Mouse (Mus musculus): ENCODE results near the gene Psg29. TPM values are rescaled to one million over a fixed set of nuclear protein-coding genes. Genes with fewer than 3 reads are reported as not detected.
A peak's percentile ranks its signal among the peaks of the same experiment; 100 is the strongest.

The Psg29 gene
- total RNA-seq (2021) (not detected), polyA plus RNA-seq (2012; rRNA removed) (not detected in 2 replicates)
- long read RNA-seq: 0 reads

DNA sequence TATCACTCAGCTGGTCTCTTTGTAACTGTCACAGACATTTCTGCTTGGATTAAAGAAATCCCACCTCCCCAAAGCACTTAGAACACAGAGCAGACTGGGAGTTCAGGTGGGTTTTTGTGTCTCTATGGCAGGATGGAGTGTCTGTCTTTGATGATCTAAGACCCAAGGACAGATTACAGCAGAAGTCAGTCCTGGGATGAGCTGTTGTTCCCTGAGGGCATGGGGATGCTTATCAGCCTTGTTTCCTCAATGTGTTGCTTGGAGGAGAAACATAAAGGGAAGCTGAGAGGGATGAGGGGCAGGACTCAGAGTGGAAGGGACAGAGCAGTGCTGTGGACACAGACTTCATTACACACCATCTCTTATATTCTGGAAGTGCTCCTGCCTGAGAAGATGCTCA, at the start of gene Psg29:
Gene Psg29, plus strand, starts transcription at position 301 of the 400 bp plus-strand sequence.
- intact Hi-C loops (cut with DNase I): no loop called here
- Histone ChIP-seq H3K9ac (ENCODE audit: low read depth, low read length) (no peak within 1 kb of the TSS), H3K36me3 (ENCODE audit: control insufficient read depth, insufficient read depth, low read length) (no peaks in the 10 kb centered on the region), H3K4me1 (ENCODE audit: control insufficient read depth, insufficient read depth, low read length) (no peaks in the 10 kb centered on the region), H3K4me3 (no peak within 1 kb of the TSS), H3K27me3 (ENCODE audit: control insufficient read depth, insufficient read depth, low read length) (no peaks in the 10 kb centered on the region), H3K27ac (no peak within 1 kb of the TSS), H3K79me2 (replicated peaks; ENCODE audit: control insufficient read depth, insufficient read depth, low read length) (no peaks in the 10 kb centered on the region)
- no peak for DNase-seq
- TF ChIP-seq EP300 (IDR thresholded peaks at IDR 0.05; ENCODE audit: insufficient read depth, low read depth, low read length): no peak
- no peak for TF ChIP-seq CTCF (IDR thresholded peaks at IDR 0.05)
- TF ChIP-seq POLR2A (IDR thresholded peaks at IDR 0.05; ENCODE audit: insufficient read depth, low read depth, low read length): no peak

DNA sequence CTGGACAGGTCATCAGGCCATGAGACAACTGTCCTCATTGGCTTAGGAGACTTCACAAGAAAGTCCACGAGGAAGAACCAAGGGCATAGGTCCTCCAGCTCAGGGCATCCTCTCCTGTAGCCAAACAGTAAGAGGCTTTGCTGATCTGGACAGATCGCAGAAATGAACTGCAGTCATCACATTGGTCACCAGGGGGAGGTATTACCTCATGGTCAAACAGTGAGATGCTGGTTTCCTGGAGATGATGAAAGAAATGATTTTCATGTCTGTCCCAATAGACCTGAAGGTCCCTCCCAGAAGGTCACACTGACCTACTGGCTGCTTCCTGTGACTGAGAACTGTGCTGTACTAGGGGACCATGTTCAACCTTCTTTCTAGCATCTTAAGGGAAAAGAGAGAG, 47.6 kb upstream of the Psg29 start:
- 28% methylated on average over 2 of the region's 2 CpGs for WGBS
- Histone ChIP-seq H3K27me3 (ENCODE audit: control insufficient read depth, insufficient read depth, low read length) (no peaks in the 10 kb centered on the region), H3K36me3 (ENCODE audit: control insufficient read depth, insufficient read depth, low read length) (no peaks in the 10 kb centered on the region), H3K4me3 (no peak overlapping the region), H3K9ac (ENCODE audit: low read depth, low read length) (no peak overlapping the region), H3K4me1 (ENCODE audit: control insufficient read depth, insufficient read depth, low read length) (no peaks in the 10 kb centered on the region), H3K79me2 (replicated peaks; ENCODE audit: control insufficient read depth, insufficient read depth, low read length) (no peaks in the 10 kb centered on the region), H3K27ac (no peak overlapping the region)
- intact Hi-C loops (cut with DNase I): no loop called here
- DNase-seq: peak in 1 of 2 experiments; percentile 24
- peak; percentile 71 for TF ChIP-seq CTCF (IDR thresholded peaks at IDR 0.05)
- TF ChIP-seq POLR2A (IDR thresholded peaks at IDR 0.05; ENCODE audit: insufficient read depth, low read depth, low read length): no peak

DNA sequence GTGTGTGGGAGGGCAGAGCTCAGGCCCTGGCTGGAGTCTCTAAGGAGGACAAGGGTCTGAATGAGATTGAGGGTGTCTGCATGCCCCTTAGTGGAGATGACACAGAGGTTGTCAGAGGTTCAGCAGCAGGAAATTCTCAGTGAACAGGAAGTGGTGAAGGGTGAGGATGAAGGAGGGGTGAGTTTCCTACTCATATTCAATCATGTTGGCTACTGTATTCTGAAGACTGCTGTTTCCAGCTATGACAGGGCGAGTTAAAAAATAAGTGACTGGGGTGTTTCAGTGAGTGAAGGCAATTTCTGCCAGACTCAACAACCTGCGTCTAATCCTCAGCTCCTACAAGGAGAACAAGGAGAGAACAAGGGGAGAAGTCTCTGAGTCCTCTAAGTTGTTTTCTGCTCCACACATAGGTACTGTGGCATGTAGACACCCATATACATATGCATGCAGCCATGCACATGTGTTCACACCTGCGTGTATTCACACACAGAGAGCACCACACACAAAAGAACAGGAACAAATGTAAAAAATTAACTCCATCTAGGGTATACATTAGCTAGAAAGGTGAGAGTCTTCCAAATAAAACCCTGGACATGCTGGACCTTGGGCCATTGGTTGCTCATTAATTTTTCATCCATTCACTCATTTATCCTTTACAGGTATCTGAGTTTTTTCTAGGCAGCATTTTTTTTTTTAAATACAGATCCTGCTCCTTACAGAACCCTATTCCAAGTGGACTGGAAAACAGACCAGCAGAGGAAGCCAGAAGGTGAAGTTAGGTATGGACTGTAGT, 46.2 kb upstream of the Psg29 start:
- H3K79me2 ChIP-seq (replicated peaks; ENCODE audit: control insufficient read depth, insufficient read depth, low read length): no peaks in the 10 kb centered on the region
- no peak for TF ChIP-seq POLR2A (IDR thresholded peaks at IDR 0.05; ENCODE audit: insufficient read depth, low read depth, low read length)
- TF ChIP-seq EP300 (IDR thresholded peaks at IDR 0.05; ENCODE audit: insufficient read depth, low read depth, low read length): no peak
- TF ChIP-seq CTCF (IDR thresholded peaks at IDR 0.05): no peak
- no peak overlapping the region for H3K27ac ChIP-seq
- no peak overlapping the region for H3K9ac ChIP-seq (ENCODE audit: low read depth, low read length)
- no peak for DNase-seq
- H3K4me3 ChIP-seq: no peak overlapping the region
- intact Hi-C loops (cut with DNase I): no loop called here
- no peaks in the 10 kb centered on the region for H3K27me3 ChIP-seq (ENCODE audit: control insufficient read depth, insufficient read depth, low read length)
- WGBS: 58% methylated on average over 3 of the region's 3 CpGs
- H3K4me1 ChIP-seq (ENCODE audit: control insufficient read depth, insufficient read depth, low read length): no peaks in the 10 kb centered on the region
- no peaks in the 10 kb centered on the region for H3K36me3 ChIP-seq (ENCODE audit: control insufficient read depth, insufficient read depth, low read length)

DNA sequence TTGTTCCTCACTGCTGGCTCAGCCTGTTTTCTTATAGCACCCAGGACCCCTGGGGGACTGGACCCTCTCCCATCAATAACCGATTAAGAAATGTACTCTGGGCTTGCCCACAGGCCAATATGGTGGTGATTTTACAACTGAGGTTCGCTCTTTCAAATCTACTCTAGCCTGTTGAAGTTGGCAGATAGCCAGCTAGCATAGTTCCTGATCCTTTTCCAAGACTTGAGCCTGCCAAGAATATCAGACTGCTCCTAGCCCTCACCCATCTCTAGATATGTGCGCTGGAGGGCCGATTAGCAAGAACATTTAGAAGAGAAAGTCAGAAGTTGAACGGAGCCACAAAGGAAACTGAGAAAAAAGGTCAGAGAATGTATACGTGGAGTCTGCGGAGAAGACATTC, 44.3 kb upstream of the Psg29 start:
- H3K4me1 ChIP-seq (ENCODE audit: control insufficient read depth, insufficient read depth, low read length): no peaks in the 10 kb centered on the region
- no peaks in the 10 kb centered on the region for H3K79me2 ChIP-seq (replicated peaks; ENCODE audit: control insufficient read depth, insufficient read depth, low read length)
- 41% methylated on average over 7 of the region's 7 CpGs for WGBS
- no peak overlapping the region for H3K27ac ChIP-seq
- H3K9ac ChIP-seq (ENCODE audit: low read depth, low read length): no peak overlapping the region
- no peaks in the 10 kb centered on the region for H3K27me3 ChIP-seq (ENCODE audit: control insufficient read depth, insufficient read depth, low read length)
- TF ChIP-seq EP300 (IDR thresholded peaks at IDR 0.05; ENCODE audit: insufficient read depth, low read depth, low read length) (no peak), CTCF (IDR thresholded peaks at IDR 0.05) (no peak), POLR2A (IDR thresholded peaks at IDR 0.05; ENCODE audit: insufficient read depth, low read depth, low read length) (no peak)
- no peak overlapping the region for H3K4me3 ChIP-seq
- intact Hi-C loops (cut with DNase I): no loop called here
- no peak for DNase-seq
- H3K36me3 ChIP-seq (ENCODE audit: control insufficient read depth, insufficient read depth, low read length): no peaks in the 10 kb centered on the region

DNA sequence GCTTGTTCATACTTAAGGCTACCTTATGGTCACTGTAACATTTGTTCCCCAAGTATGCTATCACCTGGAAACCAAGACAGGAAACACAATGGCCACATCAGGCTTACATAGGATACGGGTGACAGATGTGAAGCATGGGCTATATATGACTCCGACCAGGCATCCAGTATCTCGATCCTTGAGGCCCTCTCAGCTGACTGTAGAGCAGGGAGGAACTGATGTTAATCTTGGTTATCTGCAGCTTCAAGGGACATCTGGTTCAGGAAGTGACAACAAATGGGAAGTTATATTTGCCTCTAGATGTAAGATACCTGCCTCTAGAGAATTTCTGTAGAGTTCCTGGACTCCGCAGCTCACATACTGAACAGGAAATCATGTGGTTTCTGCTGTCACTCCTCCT, 31.4 kb upstream of the Psg29 start:
- TF ChIP-seq POLR2A (IDR thresholded peaks at IDR 0.05; ENCODE audit: insufficient read depth, low read depth, low read length) (no peak), EP300 (IDR thresholded peaks at IDR 0.05; ENCODE audit: insufficient read depth, low read depth, low read length) (no peak), CTCF (IDR thresholded peaks at IDR 0.05) (no peak)
- DNase-seq: no peak
- Histone ChIP-seq H3K27me3 (ENCODE audit: control insufficient read depth, insufficient read depth, low read length) (no peaks in the 10 kb centered on the region), H3K9ac (ENCODE audit: low read depth, low read length) (no peak overlapping the region), H3K27ac (no peak overlapping the region), H3K79me2 (replicated peaks; ENCODE audit: control insufficient read depth, insufficient read depth, low read length) (no peaks in the 10 kb centered on the region), H3K36me3 (ENCODE audit: control insufficient read depth, insufficient read depth, low read length) (no peaks in the 10 kb centered on the region), H3K4me3 (no peak overlapping the region), H3K4me1 (ENCODE audit: control insufficient read depth, insufficient read depth, low read length) (no peaks in the 10 kb centered on the region)
- 64% methylated on average over 4 of the region's 4 CpGs for WGBS
- intact Hi-C loops (cut with DNase I): no loop called here

DNA sequence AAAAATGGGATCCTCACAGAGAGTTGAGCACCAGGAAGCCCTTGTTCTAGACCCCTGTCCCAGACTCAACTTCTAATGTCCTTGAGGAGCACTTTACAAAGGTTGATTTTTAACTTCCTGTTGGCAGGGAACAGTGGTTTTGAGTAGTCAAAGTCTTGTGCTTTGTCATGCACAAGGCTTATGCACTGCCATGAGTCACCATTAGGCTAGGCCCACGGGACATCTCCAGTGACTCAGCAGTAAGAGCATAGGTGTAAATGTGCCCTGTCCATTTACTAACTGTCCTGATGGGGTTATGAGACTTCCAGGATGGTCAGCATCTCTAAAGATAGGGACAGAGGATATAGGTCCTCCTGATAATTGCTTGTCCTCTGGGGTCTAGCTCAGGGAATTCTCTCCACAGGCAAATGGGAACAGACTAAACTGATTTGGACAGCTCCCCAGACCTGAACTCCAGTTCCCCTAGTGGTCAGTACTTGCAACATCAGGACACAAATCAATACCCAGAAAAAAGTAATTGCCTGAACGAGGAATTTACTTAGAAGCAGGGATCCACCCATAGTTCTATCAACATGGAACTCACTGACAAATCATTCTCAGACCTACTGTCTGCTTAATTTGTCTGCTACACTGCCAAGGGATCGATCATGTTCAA, 2.4 kb downstream of the Psg29 start:
- no peak overlapping the region for H3K9ac ChIP-seq (ENCODE audit: low read depth, low read length)
- H3K27ac ChIP-seq: no peak overlapping the region
- no peaks in the 10 kb centered on the region for H3K27me3 ChIP-seq (ENCODE audit: control insufficient read depth, insufficient read depth, low read length)
- peak; percentile 17; the same call in 1 of the 2 replicates for TF ChIP-seq CTCF (IDR thresholded peaks at IDR 0.05)
- no peak for TF ChIP-seq POLR2A (IDR thresholded peaks at IDR 0.05; ENCODE audit: insufficient read depth, low read depth, low read length)
- H3K36me3 ChIP-seq (ENCODE audit: control insufficient read depth, insufficient read depth, low read length): no peaks in the 10 kb centered on the region
- no peaks in the 10 kb centered on the region for H3K4me1 ChIP-seq (ENCODE audit: control insufficient read depth, insufficient read depth, low read length)
- WGBS: 52% methylated on average over 3 of the region's 3 CpGs
- H3K79me2 ChIP-seq (replicated peaks; ENCODE audit: control insufficient read depth, insufficient read depth, low read length): no peaks in the 10 kb centered on the region
- H3K4me3 ChIP-seq: no peak overlapping the region
- DNase-seq: no peak
- intact Hi-C loops (cut with DNase I): no loop called here

Other genes starting within 250 kb of the Psg29 start
- gene Pnmal1, start 243.8 kb upstream of the Psg29 start, total RNA-seq (2021): under 1 TPM in 1 of 2 experiments, not detected in 1; 0.11 TPM
- gene Pnmal1, start 243.8 kb upstream of the Psg29 start, polyA plus RNA-seq (2012; rRNA removed): 0.06 TPM in 2 replicates
- not detected for gene Gm42372, start 220.4 kb upstream of the Psg29 start, total RNA-seq (2021)
- gene Gm42372, start 220.4 kb upstream of the Psg29 start, polyA plus RNA-seq (2012; rRNA removed): 0.03 TPM in 1 of 2 replicates, not detected in the other
- gene Ccdc8, start 210.8 kb upstream of the Psg29 start, total RNA-seq (2021): 1 to 10 TPM; 4.0 to 4.4 TPM
- gene Ccdc8, start 210.8 kb upstream of the Psg29 start, polyA plus RNA-seq (2012; rRNA removed): 2.7 and 4.2 TPM in 2 replicates
- gene Ppp5c, start 175.6 kb upstream of the Psg29 start, total RNA-seq (2021): 100 to 1,000 TPM in 1 of 2 experiments, 10 to 100 TPM in 1; 89.0 to 104 TPM
- 157 and 163 TPM in 2 replicates for gene Ppp5c, start 175.6 kb upstream of the Psg29 start, polyA plus RNA-seq (2012; rRNA removed)
- 1 to 10 TPM; 1.9 to 3.0 TPM for gene Hif3a, start 141.1 kb upstream of the Psg29 start, total RNA-seq (2021)
- 1.6 and 2.5 TPM in 2 replicates for gene Hif3a, start 141.1 kb upstream of the Psg29 start, polyA plus RNA-seq (2012; rRNA removed)
- under 1 TPM; 0.10 to 0.16 TPM for gene Psg16, start 129.4 kb upstream of the Psg29 start, total RNA-seq (2021)
- 0.06 TPM in 1 of 2 replicates, not detected in the other for gene Psg16, start 129.4 kb upstream of the Psg29 start, polyA plus RNA-seq (2012; rRNA removed)
- gene Ceacam3, start 53.2 kb upstream of the Psg29 start, total RNA-seq (2021): not detected
- gene Ceacam3, start 53.2 kb upstream of the Psg29 start, polyA plus RNA-seq (2012; rRNA removed): not detected in 2 replicates